Mouse (Mus musculus) inflammation-experienced regulatory T-cells, adult 6 months (primary cell): Measurements from ENCODE around the gene Slc25a21. TPM values are rescaled to one million over a fixed set of nuclear protein-coding genes. Genes with fewer than 3 reads are reported as not detected.

Source experiments
- ATAC-seq: one replicate; pipeline ENCODE4 v1.8.0; 2017
- polyA plus RNA-seq, 3 experiments: library from polyadenylated mRNA; unstranded; fragments of 100-300 nt; shearing (Covaris generic); gene quantifications; one replicate each; pipeline ENCODE4 v1.2.1; 2017

The Slc25a21 gene
- polyA plus RNA-seq, 3 experiments from 2014 or later = not detected

GRCm38 (mm10) chr12:56876549-56876948 lies 320.7 kb downstream of the Slc25a21 start:
- no peak for ATAC-seq

- no peak for ATAC-seq
Observed at GRCm38 (mm10) chr12:56873204-56873603, 324.1 kb downstream of the Slc25a21 start.

- no peak for ATAC-seq
Observed at GRCm38 (mm10) chr12:56870569-56870968, 326.7 kb downstream of the Slc25a21 start.

GRCm38 (mm10) chr12:56863873-56864562 lies 333.3 kb downstream of the Slc25a21 start:
- no peak for ATAC-seq

GRCm38 (mm10) chr12:56852679-56853078 lies 344.6 kb downstream of the Slc25a21 start:
- no peak for ATAC-seq

GRCm38 (mm10) chr12:56851464-56851863 lies 345.8 kb downstream of the Slc25a21 start:
- no peak for ATAC-seq

GRCm38 (mm10) chr12:56829945-56830344 lies 367.3 kb downstream of the Slc25a21 start:
- ATAC-seq = no peak

GRCm38 (mm10) chr12:56829455-56829883 lies 367.8 kb downstream of the Slc25a21 start:
- ATAC-seq = no peak

- ATAC-seq = no peak
Observed at GRCm38 (mm10) chr12:56827808-56828384, 369.4 kb downstream of the Slc25a21 start.

- ATAC-seq = no peak
Observed at GRCm38 (mm10) chr12:56824688-56825087, 372.6 kb downstream of the Slc25a21 start.

- no peak for ATAC-seq
Observed at GRCm38 (mm10) chr12:56822122-56822521, 375.1 kb downstream of the Slc25a21 start.

- no peak for ATAC-seq
Observed at GRCm38 (mm10) chr12:56820604-56821003, 376.7 kb downstream of the Slc25a21 start.

- ATAC-seq = no peak
Observed at GRCm38 (mm10) chr12:56807483-56807882, 389.8 kb downstream of the Slc25a21 start.

- ATAC-seq = no peak
Observed at GRCm38 (mm10) chr12:56807078-56807477, 390.2 kb downstream of the Slc25a21 start.

- no peak for ATAC-seq
Observed at GRCm38 (mm10) chr12:56804487-56804886, 392.8 kb downstream of the Slc25a21 start.

GRCm38 (mm10) chr12:56798641-56799415 lies 398.4 kb downstream of the Slc25a21 start:
- ATAC-seq = no peak

GRCm38 (mm10) chr12:56789236-56789635 lies 408.0 kb downstream of the Slc25a21 start:
- ATAC-seq = no peak

- ATAC-seq = no peak
Observed at GRCm38 (mm10) chr12:56785250-56785649, 412.0 kb downstream of the Slc25a21 start.

GRCm38 (mm10) chr12:56781196-56781595 lies 416.1 kb downstream of the Slc25a21 start:
- no peak for ATAC-seq

- ATAC-seq = no peak
Observed at GRCm38 (mm10) chr12:56779621-56780020, 417.7 kb downstream of the Slc25a21 start.

GRCm38 (mm10) chr12:56773941-56774340 lies 423.3 kb downstream of the Slc25a21 start:
- no peak for ATAC-seq

- no peak for ATAC-seq
Observed at GRCm38 (mm10) chr12:56769421-56769820, 427.9 kb downstream of the Slc25a21 start.

- ATAC-seq = no peak
Observed at GRCm38 (mm10) chr12:56767474-56767873, 429.8 kb downstream of the Slc25a21 start.

GRCm38 (mm10) chr12:56737104-56737503 lies 460.2 kb downstream of the Slc25a21 start:
- no peak for ATAC-seq
